Mouse (Mus musculus): ENCODE data around the gene Kif5c.

Kif5c gene

GRCm38 (mm10) chr2:49719854-49720253 lies 100.8 kb downstream of the Kif5c start:
- DNase-seq (ENCODE audit: low read depth, low spot score): no peak

- peak; percentile 69 for DNase-seq (ENCODE audit: low read depth, low spot score)
Measured at GRCm38 (mm10) chr2:49720343-49720742, 101.2 kb downstream of the Kif5c start.

GRCm38 (mm10) chr2:49722331-49722730 lies 103.2 kb downstream of the Kif5c start:
- no peak for DNase-seq (ENCODE audit: low read depth, low spot score)

GRCm38 (mm10) chr2:49722983-49723382 lies 103.9 kb downstream of the Kif5c start:
- no peak for DNase-seq (ENCODE audit: low read depth, low spot score)

- no peak for DNase-seq (ENCODE audit: low read depth, low spot score)
Measured at GRCm38 (mm10) chr2:49726672-49727071, 107.6 kb downstream of the Kif5c start.

GRCm38 (mm10) chr2:49727199-49727598 lies 108.1 kb downstream of the Kif5c start:
- DNase-seq (ENCODE audit: low read depth, low spot score): peak; percentile 96

GRCm38 (mm10) chr2:49727686-49728085 lies 108.6 kb downstream of the Kif5c start:
- no peak for DNase-seq (ENCODE audit: low read depth, low spot score)

GRCm38 (mm10) chr2:49728896-49729610 lies 110.0 kb downstream of the Kif5c start:
- DNase-seq (ENCODE audit: low read depth, low spot score): no peak

- no peak for DNase-seq (ENCODE audit: low read depth, low spot score)
Measured at GRCm38 (mm10) chr2:49729611-49729969, 110.5 kb downstream of the Kif5c start.

- no peak for DNase-seq (ENCODE audit: low read depth, low spot score)
Measured at GRCm38 (mm10) chr2:49730183-49730582, 111.1 kb downstream of the Kif5c start.

GRCm38 (mm10) chr2:49732745-49733655 lies 113.9 kb downstream of the Kif5c start:
- DNase-seq (ENCODE audit: low read depth, low spot score): no peak

GRCm38 (mm10) chr2:49733656-49734008 lies 114.5 kb downstream of the Kif5c start:
- DNase-seq (ENCODE audit: low read depth, low spot score): no peak

- peak; percentile 95 for DNase-seq (ENCODE audit: low read depth, low spot score)
Measured at GRCm38 (mm10) chr2:49734013-49734780, 115.1 kb downstream of the Kif5c start.

- no peak for DNase-seq (ENCODE audit: low read depth, low spot score)
Measured at GRCm38 (mm10) chr2:49735386-49735785, 116.3 kb downstream of the Kif5c start.

GRCm38 (mm10) chr2:49739046-49739445 lies 119.9 kb downstream of the Kif5c start:
- DNase-seq (ENCODE audit: low read depth, low spot score): peak; percentile 78

- DNase-seq (ENCODE audit: low read depth, low spot score): no peak
Measured at GRCm38 (mm10) chr2:49741026-49741425, 121.9 kb downstream of the Kif5c start.

GRCm38 (mm10) chr2:49741895-49742734 lies 123.0 kb downstream of the Kif5c start:
- peak; percentile 89 for DNase-seq (ENCODE audit: low read depth, low spot score)

GRCm38 (mm10) chr2:49742919-49743318 lies 123.8 kb downstream of the Kif5c start:
- peak; percentile 55 for DNase-seq (ENCODE audit: low read depth, low spot score)

GRCm38 (mm10) chr2:49743775-49744174 lies 124.7 kb downstream of the Kif5c start:
- DNase-seq (ENCODE audit: low read depth, low spot score): no peak

- peak; percentile 75 for DNase-seq (ENCODE audit: low read depth, low spot score)
Measured at GRCm38 (mm10) chr2:49744251-49745093, 125.4 kb downstream of the Kif5c start.

All from brain, adult 2 months (tissue).